Mouse (Mus musculus): ENCODE data around the gene F13a1. TPM values are rescaled to one million over a fixed set of nuclear protein-coding genes. Genes with fewer than 3 reads are reported as not detected.

Gene F13a1
- not detected in 2 replicates for polyA plus RNA-seq (2011; ENCODE audit: insufficient read depth, insufficient read length, low read depth, missing spikeins)

- Histone ChIP-seq H3K9me3 (replicated peaks; ENCODE audit: control insufficient read depth, insufficient read depth, low read length, poor library complexity, severe bottlenecking) (no peaks in the 10 kb centered on the region), H3K4me1 (ENCODE audit: control insufficient read depth, insufficient read depth, low read length) (no peaks in the 10 kb centered on the region), H3K27ac (ENCODE audit: insufficient read depth, low read length) (no peak within 1 kb of the TSS), H3K9ac (ENCODE audit: low read depth, poor library complexity, severe bottlenecking) (no peak within 1 kb of the TSS), H3K4me3 (ENCODE audit: low read depth, low read length) (no peak within 1 kb of the TSS), H3K27me3 (ENCODE audit: control insufficient read depth, insufficient read depth, low read length, poor library complexity, severe bottlenecking) (no peaks in the 10 kb centered on the region), H3K36me3 (ENCODE audit: control insufficient read depth, insufficient read depth, low read length, poor library complexity, severe bottlenecking) (no peaks in the 10 kb centered on the region)
- TF ChIP-seq POLR2A (IDR thresholded peaks at IDR 0.05; ENCODE audit: insufficient read depth, low read length) (no peak), CTCF (IDR thresholded peaks at IDR 0.05; ENCODE audit: low read depth, low read length) (no peak), EP300 (IDR thresholded peaks at IDR 0.05; ENCODE audit: insufficient read depth, low read depth, low read length) (no peak)
These were observed at the start of gene F13a1 for GRCm38 (mm10) chr13:37050126-37050525. Gene F13a1, minus strand, starts transcription at chr13:37050244.

GRCm38 (mm10) chr13:37091620-37092019 lies 41.6 kb upstream of the F13a1 start:
- no peaks in the 10 kb centered on the region for H3K36me3 ChIP-seq (ENCODE audit: control insufficient read depth, insufficient read depth, low read length, poor library complexity, severe bottlenecking)
- TF ChIP-seq POLR2A (IDR thresholded peaks at IDR 0.05; ENCODE audit: insufficient read depth, low read length) = no peak
- no peak for TF ChIP-seq CTCF (IDR thresholded peaks at IDR 0.05; ENCODE audit: low read depth, low read length)
- no peak for TF ChIP-seq EP300 (IDR thresholded peaks at IDR 0.05; ENCODE audit: insufficient read depth, low read depth, low read length)
- H3K27ac ChIP-seq (ENCODE audit: insufficient read depth, low read length) = no peak overlapping the region
- no peaks in the 10 kb centered on the region for H3K4me1 ChIP-seq (ENCODE audit: control insufficient read depth, insufficient read depth, low read length)
- no peaks in the 10 kb centered on the region for H3K9me3 ChIP-seq (replicated peaks; ENCODE audit: control insufficient read depth, insufficient read depth, low read length, poor library complexity, severe bottlenecking)
- no peak overlapping the region for H3K9ac ChIP-seq (ENCODE audit: low read depth, poor library complexity, severe bottlenecking)
- H3K4me3 ChIP-seq (ENCODE audit: low read depth, low read length) = no peak overlapping the region
- no peaks in the 10 kb centered on the region for H3K27me3 ChIP-seq (ENCODE audit: control insufficient read depth, insufficient read depth, low read length, poor library complexity, severe bottlenecking)

GRCm38 (mm10) chr13:37089104-37089503 lies 39.1 kb upstream of the F13a1 start:
- no peaks in the 10 kb centered on the region for H3K9me3 ChIP-seq (replicated peaks; ENCODE audit: control insufficient read depth, insufficient read depth, low read length, poor library complexity, severe bottlenecking)
- H3K4me3 ChIP-seq (ENCODE audit: low read depth, low read length) = no peak overlapping the region
- H3K36me3 ChIP-seq (ENCODE audit: control insufficient read depth, insufficient read depth, low read length, poor library complexity, severe bottlenecking) = no peaks in the 10 kb centered on the region
- TF ChIP-seq CTCF (IDR thresholded peaks at IDR 0.05; ENCODE audit: low read depth, low read length) = no peak
- TF ChIP-seq POLR2A (IDR thresholded peaks at IDR 0.05; ENCODE audit: insufficient read depth, low read length) = no peak
- TF ChIP-seq EP300 (IDR thresholded peaks at IDR 0.05; ENCODE audit: insufficient read depth, low read depth, low read length) = no peak
- H3K4me1 ChIP-seq (ENCODE audit: control insufficient read depth, insufficient read depth, low read length) = no peaks in the 10 kb centered on the region
- no peaks in the 10 kb centered on the region for H3K27me3 ChIP-seq (ENCODE audit: control insufficient read depth, insufficient read depth, low read length, poor library complexity, severe bottlenecking)
- no peak overlapping the region for H3K27ac ChIP-seq (ENCODE audit: insufficient read depth, low read length)
- H3K9ac ChIP-seq (ENCODE audit: low read depth, poor library complexity, severe bottlenecking) = no peak overlapping the region

GRCm38 (mm10) chr13:37081506-37082241 lies 31.6 kb upstream of the F13a1 start:
- Histone ChIP-seq H3K9ac (ENCODE audit: low read depth, poor library complexity, severe bottlenecking) (no peak overlapping the region), H3K36me3 (ENCODE audit: control insufficient read depth, insufficient read depth, low read length, poor library complexity, severe bottlenecking) (no peaks in the 10 kb centered on the region), H3K9me3 (replicated peaks; ENCODE audit: control insufficient read depth, insufficient read depth, low read length, poor library complexity, severe bottlenecking) (no peaks in the 10 kb centered on the region), H3K27ac (ENCODE audit: insufficient read depth, low read length) (no peak overlapping the region), H3K4me1 (ENCODE audit: control insufficient read depth, insufficient read depth, low read length) (no peaks in the 10 kb centered on the region), H3K4me3 (ENCODE audit: low read depth, low read length) (no peak overlapping the region), H3K27me3 (ENCODE audit: control insufficient read depth, insufficient read depth, low read length, poor library complexity, severe bottlenecking) (no peaks in the 10 kb centered on the region)
- no peak for TF ChIP-seq POLR2A (IDR thresholded peaks at IDR 0.05; ENCODE audit: insufficient read depth, low read length)
- TF ChIP-seq EP300 (IDR thresholded peaks at IDR 0.05; ENCODE audit: insufficient read depth, low read depth, low read length) = no peak
- no peak for TF ChIP-seq CTCF (IDR thresholded peaks at IDR 0.05; ENCODE audit: low read depth, low read length)

- TF ChIP-seq POLR2A (IDR thresholded peaks at IDR 0.05; ENCODE audit: insufficient read depth, low read length) (no peak), EP300 (IDR thresholded peaks at IDR 0.05; ENCODE audit: insufficient read depth, low read depth, low read length) (no peak), CTCF (IDR thresholded peaks at IDR 0.05; ENCODE audit: low read depth, low read length) (no peak)
These were observed 21.3 kb upstream of the F13a1 start for GRCm38 (mm10) chr13:37071390-37071789.

GRCm38 (mm10) chr13:37070824-37071223 lies 20.8 kb upstream of the F13a1 start:
- H3K9me3 ChIP-seq (replicated peaks; ENCODE audit: control insufficient read depth, insufficient read depth, low read length, poor library complexity, severe bottlenecking) = no peaks in the 10 kb centered on the region
- H3K27me3 ChIP-seq (ENCODE audit: control insufficient read depth, insufficient read depth, low read length, poor library complexity, severe bottlenecking) = no peaks in the 10 kb centered on the region
- no peak overlapping the region for H3K9ac ChIP-seq (ENCODE audit: low read depth, poor library complexity, severe bottlenecking)
- TF ChIP-seq CTCF (IDR thresholded peaks at IDR 0.05; ENCODE audit: low read depth, low read length) (no peak), EP300 (IDR thresholded peaks at IDR 0.05; ENCODE audit: insufficient read depth, low read depth, low read length) (no peak), POLR2A (IDR thresholded peaks at IDR 0.05; ENCODE audit: insufficient read depth, low read length) (no peak)
- H3K27ac ChIP-seq (ENCODE audit: insufficient read depth, low read length) = no peak overlapping the region
- H3K4me3 ChIP-seq (ENCODE audit: low read depth, low read length) = no peak overlapping the region
- H3K4me1 ChIP-seq (ENCODE audit: control insufficient read depth, insufficient read depth, low read length) = no peaks in the 10 kb centered on the region
- H3K36me3 ChIP-seq (ENCODE audit: control insufficient read depth, insufficient read depth, low read length, poor library complexity, severe bottlenecking) = no peaks in the 10 kb centered on the region

More at GRCm38 (mm10) chr13:37071390-37071789, 21.3 kb upstream of the F13a1 start:
- no peaks in the 10 kb centered on the region for H3K4me1 ChIP-seq (ENCODE audit: control insufficient read depth, insufficient read depth, low read length)
- H3K9ac ChIP-seq (ENCODE audit: low read depth, poor library complexity, severe bottlenecking) = no peak overlapping the region
- no peaks in the 10 kb centered on the region for H3K9me3 ChIP-seq (replicated peaks; ENCODE audit: control insufficient read depth, insufficient read depth, low read length, poor library complexity, severe bottlenecking)
- H3K4me3 ChIP-seq (ENCODE audit: low read depth, low read length) = no peak overlapping the region
- H3K36me3 ChIP-seq (ENCODE audit: control insufficient read depth, insufficient read depth, low read length, poor library complexity, severe bottlenecking) = no peaks in the 10 kb centered on the region
- H3K27me3 ChIP-seq (ENCODE audit: control insufficient read depth, insufficient read depth, low read length, poor library complexity, severe bottlenecking) = no peaks in the 10 kb centered on the region
- H3K27ac ChIP-seq (ENCODE audit: insufficient read depth, low read length) = no peak overlapping the region

Measured in ES-Bruce4 (cell line).